Mouse (Mus musculus): Measurements from ENCODE around the gene Dnajc25.

The Dnajc25 gene

GRCm38 (mm10) chr4:59003806-59004200 is 8.9 kb downstream of the Dnajc25 start:
- no peak for DNase-seq (ENCODE audit: low read depth, low spot score)

GRCm38 (mm10) chr4:59006211-59006610 is 11.3 kb downstream of the Dnajc25 start:
- DNase-seq (ENCODE audit: low read depth, low spot score) = no peak

GRCm38 (mm10) chr4:59007016-59007415 is 12.2 kb downstream of the Dnajc25 start:
- DNase-seq (ENCODE audit: low read depth, low spot score) = no peak

- no peak for DNase-seq (ENCODE audit: low read depth, low spot score)
Observed at GRCm38 (mm10) chr4:59007974-59008373, 13.1 kb downstream of the Dnajc25 start.

- DNase-seq (ENCODE audit: low read depth, low spot score) = no peak
Observed at GRCm38 (mm10) chr4:59009186-59009585, 14.3 kb downstream of the Dnajc25 start.

- DNase-seq (ENCODE audit: low read depth, low spot score) = no peak
Observed at GRCm38 (mm10) chr4:59009696-59010095, 14.8 kb downstream of the Dnajc25 start.

GRCm38 (mm10) chr4:59011446-59011845 is 16.6 kb downstream of the Dnajc25 start:
- no peak for DNase-seq (ENCODE audit: low read depth, low spot score)

- no peak for DNase-seq (ENCODE audit: low read depth, low spot score)
Observed at GRCm38 (mm10) chr4:59015181-59015580, 20.3 kb downstream of the Dnajc25 start.

GRCm38 (mm10) chr4:59016922-59017321 is 22.1 kb downstream of the Dnajc25 start:
- no peak for DNase-seq (ENCODE audit: low read depth, low spot score)

- no peak for DNase-seq (ENCODE audit: low read depth, low spot score)
Observed at GRCm38 (mm10) chr4:59034325-59034917, 39.6 kb downstream of the Dnajc25 start.

- peak; percentile 64 for DNase-seq (ENCODE audit: low read depth, low spot score)
Observed at GRCm38 (mm10) chr4:59034918-59035785, 40.3 kb downstream of the Dnajc25 start, which contains the start of gene Gng10. TSS of gene Gng10 (plus strand) at chr4:59035088.

- no peak for DNase-seq (ENCODE audit: low read depth, low spot score)
Observed at GRCm38 (mm10) chr4:59035786-59036350, 41.0 kb downstream of the Dnajc25 start.

- peak; percentile 89 for DNase-seq (ENCODE audit: low read depth, low spot score)
Observed at GRCm38 (mm10) chr4:59036490-59037127, 41.7 kb downstream of the Dnajc25 start.

- no peak for DNase-seq (ENCODE audit: low read depth, low spot score)
Observed at GRCm38 (mm10) chr4:59037525-59037924, 42.7 kb downstream of the Dnajc25 start.

- DNase-seq (ENCODE audit: low read depth, low spot score) = no peak
Observed at GRCm38 (mm10) chr4:59040397-59041287, 45.8 kb downstream of the Dnajc25 start.

GRCm38 (mm10) chr4:59043074-59043473 is 48.2 kb downstream of the Dnajc25 start:
- DNase-seq (ENCODE audit: low read depth, low spot score) = no peak

- DNase-seq (ENCODE audit: low read depth, low spot score) = no peak
Observed at GRCm38 (mm10) chr4:59043891-59044290, 49.0 kb downstream of the Dnajc25 start.

- DNase-seq (ENCODE audit: low read depth, low spot score) = peak; percentile 53
Observed at GRCm38 (mm10) chr4:59047222-59047621, 52.4 kb downstream of the Dnajc25 start.

GRCm38 (mm10) chr4:59051081-59051480 is 56.2 kb downstream of the Dnajc25 start:
- no peak for DNase-seq (ENCODE audit: low read depth, low spot score)

GRCm38 (mm10) chr4:59057929-59058328 is 63.1 kb downstream of the Dnajc25 start:
- DNase-seq (ENCODE audit: low read depth, low spot score) = no peak

- DNase-seq (ENCODE audit: low read depth, low spot score) = peak; percentile 73
Observed at GRCm38 (mm10) chr4:59062526-59062925, 67.7 kb downstream of the Dnajc25 start.
